Mouse (Mus musculus) monocyte, adult 5-6 weeks (primary cell): ENCODE data around the gene Gpam. TPM values are rescaled to one million over a fixed set of nuclear protein-coding genes. Genes with fewer than 3 reads are reported as not detected.

Experiments used
- ATAC-seq: fragments of 153-309, 156-312 bp; replicated peaks from 2 replicates; pipeline ENCODE4 v1.8.0; 2017; ENCODE audit warnings: mild to moderate bottlenecking; ENCODE audit not compliant: low TSS enrichment, insufficient number of reproducible peaks, severe bottlenecking, poor library complexity, low FRiP score
- total RNA-seq: library from RNA; stranded (forward); fragments of 200-1000, 200-491, 200-594 nt; gene quantifications from 3 replicates; pipeline ENCODE4 v1.2.3, GENCODE M21; 2017

Gpam gene
- total RNA-seq, 1 experiment from 2014 or later = 1.9 TPM

GRCm38 (mm10) chr19:55117059-55117815, 9.8 kb downstream of the Gpam start:
- no peak for ATAC-seq

- no peak for ATAC-seq
Measured at GRCm38 (mm10) chr19:55115532-55115931, 11.5 kb downstream of the Gpam start.

- ATAC-seq = no peak
Measured at GRCm38 (mm10) chr19:55114825-55115395, 12.1 kb downstream of the Gpam start.

GRCm38 (mm10) chr19:55107896-55108295, 19.1 kb downstream of the Gpam start:
- no peak for ATAC-seq

- no peak for ATAC-seq
Measured at GRCm38 (mm10) chr19:55105969-55106368, 21.1 kb downstream of the Gpam start.

GRCm38 (mm10) chr19:55103081-55103830, 23.8 kb downstream of the Gpam start:
- ATAC-seq = no peak

GRCm38 (mm10) chr19:55101659-55102058, 25.4 kb downstream of the Gpam start:
- ATAC-seq = no peak

GRCm38 (mm10) chr19:55100227-55101140, 26.6 kb downstream of the Gpam start:
- no peak for ATAC-seq

GRCm38 (mm10) chr19:55099184-55100160, 27.6 kb downstream of the Gpam start:
- ATAC-seq = peak; percentile 80

- ATAC-seq = no peak
Measured at GRCm38 (mm10) chr19:55098409-55099183, 28.4 kb downstream of the Gpam start.

- no peak for ATAC-seq
Measured at GRCm38 (mm10) chr19:55097396-55097967, 29.6 kb downstream of the Gpam start.

- no peak for ATAC-seq
Measured at GRCm38 (mm10) chr19:55096666-55097065, 30.4 kb downstream of the Gpam start.

GRCm38 (mm10) chr19:55095547-55095946, 31.5 kb downstream of the Gpam start:
- no peak for ATAC-seq

GRCm38 (mm10) chr19:55091602-55092413, 35.2 kb downstream of the Gpam start:
- ATAC-seq = no peak

GRCm38 (mm10) chr19:55090885-55091284, 36.2 kb downstream of the Gpam start:
- no peak for ATAC-seq

GRCm38 (mm10) chr19:55090142-55090541, 36.9 kb downstream of the Gpam start:
- no peak for ATAC-seq
